Mouse (Mus musculus): ENCODE results near the gene Csf3r. TPM values are rescaled to one million over a fixed set of nuclear protein-coding genes. Genes with fewer than 3 reads are reported as not detected.

Gene Csf3r
- polyA plus RNA-seq, 1 experiment from 2014 or later = 1.4 TPM

DNA sequence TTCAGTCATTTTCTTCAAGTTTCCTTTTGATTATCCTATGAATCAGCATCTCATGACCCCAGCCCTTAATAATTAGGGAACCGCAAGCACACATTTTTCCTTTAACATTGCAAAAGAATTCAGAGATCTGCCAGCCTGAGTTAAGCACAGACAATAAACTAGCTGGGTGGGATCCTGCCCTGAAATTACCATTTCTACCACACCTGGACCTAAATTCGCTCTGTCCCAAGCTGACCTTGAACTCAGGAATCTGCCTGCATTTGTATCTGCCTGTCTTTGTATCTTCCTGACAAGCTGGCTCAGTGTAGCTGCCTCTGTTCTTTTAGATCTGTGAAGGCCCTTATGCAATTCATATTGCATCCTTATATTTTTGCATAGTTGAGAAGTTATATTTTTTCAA lies 26.5 kb upstream of the Csf3r start:
- 74% methylated on average over 2 of the region's 2 CpGs for WGBS
- Histone ChIP-seq H3K27me3 (ENCODE audit: control insufficient read depth, insufficient read depth, low read depth, low read length) (no peaks in the 10 kb centered on the region), H3K4me3 (ENCODE audit: low read length) (no peak overlapping the region), H3K36me3 (ENCODE audit: control insufficient read depth, insufficient read depth, low read length) (no peaks in the 10 kb centered on the region), H3K9me3 (ENCODE audit: control insufficient read depth, low read length) (peaks cover 8% of the 10 kb centered on the region; the same call in 1 of the 2 replicates), H3K4me2 (ENCODE audit: low read depth, low read length) (no peak overlapping the region), H3K9ac (ENCODE audit: low read length) (no peak overlapping the region), H3K4me1 (replicated peaks; ENCODE audit: control insufficient read depth, insufficient read depth, low read length) (no peaks in the 10 kb centered on the region), H3K27ac (ENCODE audit: low read length) (no peak overlapping the region)
- ATAC-seq (ENCODE audit: low read depth) = no peak

DNA sequence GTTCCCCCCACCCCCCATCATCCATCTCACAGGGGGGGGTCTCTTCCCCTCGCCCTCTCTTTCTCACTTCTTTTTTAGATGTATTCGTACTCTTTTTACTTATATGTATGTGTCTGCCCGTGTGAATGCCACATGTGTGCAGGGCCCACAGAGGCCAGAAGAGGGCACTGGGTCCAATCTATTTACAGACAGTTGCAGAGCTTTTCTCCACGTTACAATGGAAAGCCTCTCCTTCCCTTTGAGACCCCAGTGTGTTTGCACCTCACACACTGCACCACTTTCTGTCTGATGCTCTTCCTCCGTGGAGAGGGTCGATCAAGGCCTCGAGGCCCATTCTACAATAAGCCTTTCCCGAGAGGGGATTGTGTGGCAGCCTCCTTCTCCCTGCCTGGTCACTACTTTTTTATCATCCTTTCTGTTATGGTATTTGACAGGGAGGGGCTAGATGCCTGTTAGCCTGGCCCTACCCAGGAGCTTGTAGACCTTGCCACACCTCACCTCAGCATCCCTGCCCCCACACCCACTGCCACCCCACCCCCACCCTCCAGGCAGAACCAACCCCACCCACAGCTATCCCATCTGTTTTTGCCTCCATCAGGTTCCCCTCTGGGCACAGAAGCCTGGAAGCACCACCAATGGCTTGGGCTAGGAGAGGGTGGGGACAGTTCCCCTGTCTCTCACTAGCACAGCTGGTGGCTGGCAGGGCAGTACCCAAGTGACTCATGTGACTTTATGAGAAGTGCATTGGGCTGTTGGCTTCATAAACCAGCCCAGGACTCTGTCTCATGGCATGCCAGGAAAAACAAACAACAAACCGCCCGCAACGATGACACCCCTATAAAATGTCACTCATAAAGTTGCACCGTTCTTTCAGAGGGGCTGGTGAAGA lies 22.8 kb upstream of the Csf3r start:
- ATAC-seq (ENCODE audit: low read depth) = no peak
- Histone ChIP-seq H3K27me3 (ENCODE audit: control insufficient read depth, insufficient read depth, low read depth, low read length) (no peaks in the 10 kb centered on the region), H3K4me1 (replicated peaks; ENCODE audit: control insufficient read depth, insufficient read depth, low read length) (no peaks in the 10 kb centered on the region), H3K4me3 (ENCODE audit: low read length) (no peak overlapping the region), H3K27ac (ENCODE audit: low read length) (no peak overlapping the region), H3K9me3 (ENCODE audit: control insufficient read depth, low read length) (peaks cover 8% of the 10 kb centered on the region; the same call in 1 of the 2 replicates), H3K36me3 (ENCODE audit: control insufficient read depth, insufficient read depth, low read length) (no peaks in the 10 kb centered on the region), H3K9ac (ENCODE audit: low read length) (no peak overlapping the region), H3K4me2 (ENCODE audit: low read depth, low read length) (no peak overlapping the region)
- WGBS = 82% methylated on average over 12 of the region's 12 CpGs

DNA sequence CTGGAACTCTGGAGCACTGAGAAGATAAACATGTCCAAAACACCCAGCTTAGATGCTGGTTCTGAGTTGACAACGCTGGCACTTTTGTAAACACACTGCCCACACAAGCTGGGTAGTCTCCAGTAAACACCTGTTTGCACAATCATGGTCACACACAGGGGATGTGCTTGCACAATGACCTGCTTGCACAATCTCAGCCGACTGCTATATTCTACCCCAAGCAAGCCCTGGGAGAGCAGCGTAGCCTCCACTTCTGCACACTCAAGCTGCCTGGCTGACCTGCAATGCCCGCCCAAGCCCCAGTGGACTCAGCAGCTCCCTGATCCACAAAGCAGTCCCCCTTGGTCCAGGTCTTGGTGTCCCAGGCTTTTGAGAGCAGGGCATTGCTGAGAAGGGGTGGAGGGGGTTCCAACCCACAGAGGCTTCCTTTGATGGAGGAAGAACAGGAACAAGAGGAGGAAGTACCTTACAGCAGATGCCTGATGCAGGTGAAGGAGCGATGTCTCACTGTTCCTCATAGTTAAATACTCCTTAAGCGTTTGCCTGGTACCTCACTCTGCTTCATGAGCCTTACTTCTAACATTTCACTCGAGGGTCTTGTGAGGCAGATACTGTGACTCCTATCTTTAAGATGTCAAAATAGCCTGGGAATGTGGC lies 6.5 kb upstream of the Csf3r start:
- H3K4me3 ChIP-seq (ENCODE audit: low read length) = no peak overlapping the region
- no peaks in the 10 kb centered on the region for H3K9me3 ChIP-seq (ENCODE audit: control insufficient read depth, low read length)
- no peaks in the 10 kb centered on the region for H3K4me1 ChIP-seq (replicated peaks; ENCODE audit: control insufficient read depth, insufficient read depth, low read length)
- no peaks in the 10 kb centered on the region for H3K27me3 ChIP-seq (ENCODE audit: control insufficient read depth, insufficient read depth, low read depth, low read length)
- ATAC-seq (ENCODE audit: low read depth) = no peak
- H3K9ac ChIP-seq (ENCODE audit: low read length) = no peak overlapping the region
- H3K4me2 ChIP-seq (ENCODE audit: low read depth, low read length) = no peak overlapping the region
- 71% methylated on average over 7 of the region's 7 CpGs for WGBS
- no peak overlapping the region for H3K27ac ChIP-seq (ENCODE audit: low read length)
- H3K36me3 ChIP-seq (ENCODE audit: control insufficient read depth, insufficient read depth, low read length) = no peaks in the 10 kb centered on the region

DNA sequence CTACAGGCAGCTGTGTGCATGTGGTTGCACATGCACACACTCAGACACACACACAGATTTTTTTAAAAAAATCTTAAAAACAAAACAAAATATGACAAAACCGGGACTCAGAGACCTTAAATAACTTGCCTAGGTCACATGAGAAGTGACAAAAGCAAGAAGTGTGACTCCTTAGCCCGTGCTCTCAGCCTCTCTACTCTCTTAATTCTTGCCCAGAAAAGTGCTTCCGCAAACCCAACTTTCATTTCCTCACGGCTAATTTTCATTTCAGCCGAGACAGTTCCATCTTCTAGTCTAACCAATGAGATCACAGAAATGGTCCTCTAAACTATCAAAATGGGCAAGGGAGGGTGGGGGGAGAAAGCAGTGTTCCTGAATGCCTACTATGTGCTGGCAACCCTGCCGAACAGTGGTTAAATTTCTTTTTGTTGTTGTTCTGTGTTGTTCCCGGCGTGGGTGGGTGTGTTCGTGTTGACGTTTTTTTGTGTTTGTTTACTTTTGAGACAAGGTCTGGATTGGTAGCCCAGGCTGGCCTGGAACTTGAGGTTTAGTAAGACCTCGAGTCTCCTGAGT lies 5.3 kb upstream of the Csf3r start:
- 63% methylated on average over 11 of the region's 11 CpGs for WGBS

DNA sequence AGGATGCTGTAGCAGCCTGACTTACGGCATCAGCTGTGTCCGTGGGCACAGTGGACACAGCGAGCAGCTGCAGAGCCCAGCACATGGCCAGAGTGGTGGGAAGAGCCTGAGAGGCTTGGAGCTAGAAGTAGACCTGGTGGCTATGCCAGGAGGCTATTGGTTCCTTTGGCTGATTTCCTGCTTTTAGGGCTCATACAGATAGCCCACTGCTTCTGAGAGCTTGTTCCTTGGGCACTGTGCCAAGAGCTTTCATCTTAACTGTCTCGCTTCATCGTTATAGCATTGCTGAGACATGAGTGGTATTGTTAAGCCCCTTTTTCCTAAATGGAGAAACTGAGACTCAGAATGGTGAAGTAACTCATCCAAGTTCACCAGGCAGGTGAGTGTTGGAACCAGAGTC lies 1.5 kb downstream of the Csf3r start:
- no peak overlapping the region for H3K9ac ChIP-seq (ENCODE audit: low read length)
- 59% methylated on average over 5 of the region's 5 CpGs for WGBS
- H3K4me1 ChIP-seq (replicated peaks; ENCODE audit: control insufficient read depth, insufficient read depth, low read length) = no peaks in the 10 kb centered on the region
- no peak overlapping the region for H3K4me2 ChIP-seq (ENCODE audit: low read depth, low read length)
- no peak overlapping the region for H3K27ac ChIP-seq (ENCODE audit: low read length)
- no peak overlapping the region for H3K4me3 ChIP-seq (ENCODE audit: low read length)
- no peaks in the 10 kb centered on the region for H3K9me3 ChIP-seq (ENCODE audit: control insufficient read depth, low read length)
- no peaks in the 10 kb centered on the region for H3K36me3 ChIP-seq (ENCODE audit: control insufficient read depth, insufficient read depth, low read length)
- no peak for ATAC-seq (ENCODE audit: low read depth)
- H3K27me3 ChIP-seq (ENCODE audit: control insufficient read depth, insufficient read depth, low read depth, low read length) = no peaks in the 10 kb centered on the region

More for the DNA sequence above, 5.3 kb upstream of the Csf3r start:
- no peak overlapping the region for H3K4me3 ChIP-seq (ENCODE audit: low read length)
- no peaks in the 10 kb centered on the region for H3K9me3 ChIP-seq (ENCODE audit: control insufficient read depth, low read length)
- H3K4me2 ChIP-seq (ENCODE audit: low read depth, low read length) = no peak overlapping the region
- H3K27me3 ChIP-seq (ENCODE audit: control insufficient read depth, insufficient read depth, low read depth, low read length) = no peaks in the 10 kb centered on the region
- no peaks in the 10 kb centered on the region for H3K36me3 ChIP-seq (ENCODE audit: control insufficient read depth, insufficient read depth, low read length)
- no peak for ATAC-seq (ENCODE audit: low read depth)
- no peaks in the 10 kb centered on the region for H3K4me1 ChIP-seq (replicated peaks; ENCODE audit: control insufficient read depth, insufficient read depth, low read length)
- H3K27ac ChIP-seq (ENCODE audit: low read length) = no peak overlapping the region
- H3K9ac ChIP-seq (ENCODE audit: low read length) = no peak overlapping the region

DNA sequence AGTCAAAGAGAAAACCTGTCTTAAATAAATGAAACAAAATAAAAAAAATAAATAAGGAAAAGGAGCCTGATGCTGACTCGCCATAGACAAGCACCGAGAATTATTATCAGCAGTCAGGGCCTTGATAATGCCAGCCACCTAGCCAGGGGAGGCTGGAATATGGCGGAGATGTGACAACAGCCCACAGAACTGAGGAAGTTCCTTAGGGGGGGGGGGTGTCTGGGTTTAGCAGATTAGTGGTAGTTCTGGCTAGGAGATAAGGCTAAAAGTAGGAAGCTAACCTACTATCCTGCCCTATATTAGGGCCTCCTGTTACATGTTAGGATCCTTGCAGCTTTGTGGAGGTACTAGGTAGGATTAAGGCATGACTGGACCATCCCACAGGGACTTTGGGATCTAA lies 3.6 kb downstream of the Csf3r start:
- Histone ChIP-seq H3K27me3 (ENCODE audit: control insufficient read depth, insufficient read depth, low read depth, low read length) (no peaks in the 10 kb centered on the region), H3K4me2 (ENCODE audit: low read depth, low read length) (no peak overlapping the region), H3K9ac (ENCODE audit: low read length) (no peak overlapping the region), H3K4me3 (ENCODE audit: low read length) (no peak overlapping the region), H3K27ac (ENCODE audit: low read length) (no peak overlapping the region), H3K4me1 (replicated peaks; ENCODE audit: control insufficient read depth, insufficient read depth, low read length) (no peaks in the 10 kb centered on the region), H3K36me3 (ENCODE audit: control insufficient read depth, insufficient read depth, low read length) (no peaks in the 10 kb centered on the region), H3K9me3 (ENCODE audit: control insufficient read depth, low read length) (no peaks in the 10 kb centered on the region)
- no peak for ATAC-seq (ENCODE audit: low read depth)
- WGBS = 78% methylated on average over 3 of the region's 3 CpGs

DNA sequence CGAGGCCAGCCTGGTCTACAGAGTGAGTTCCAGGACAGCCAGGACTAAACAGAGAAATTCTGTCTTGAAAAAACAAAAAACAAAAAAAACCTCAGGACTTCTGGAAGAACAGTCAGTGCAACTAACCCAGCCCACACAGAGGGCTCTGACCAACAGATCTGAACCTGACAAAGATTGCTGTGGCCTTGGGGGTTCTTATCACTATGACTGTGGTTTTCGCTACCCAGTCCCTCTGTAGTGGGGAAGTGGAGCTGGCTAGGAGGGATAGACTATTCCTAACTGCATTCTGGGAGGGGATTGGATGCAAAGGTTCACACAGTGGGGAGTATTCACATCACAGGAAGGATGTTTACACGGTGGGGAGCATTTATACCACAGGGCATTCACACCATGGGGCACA lies 4.7 kb downstream of the Csf3r start:
- H3K27ac ChIP-seq (ENCODE audit: low read length) = no peak overlapping the region
- no peak for ATAC-seq (ENCODE audit: low read depth)
- H3K4me3 ChIP-seq (ENCODE audit: low read length) = no peak overlapping the region
- 59% methylated on average over 3 of the region's 3 CpGs for WGBS
- no peaks in the 10 kb centered on the region for H3K9me3 ChIP-seq (ENCODE audit: control insufficient read depth, low read length)
- H3K36me3 ChIP-seq (ENCODE audit: control insufficient read depth, insufficient read depth, low read length) = no peaks in the 10 kb centered on the region
- no peak overlapping the region for H3K9ac ChIP-seq (ENCODE audit: low read length)
- H3K4me2 ChIP-seq (ENCODE audit: low read depth, low read length) = no peak overlapping the region
- no peaks in the 10 kb centered on the region for H3K4me1 ChIP-seq (replicated peaks; ENCODE audit: control insufficient read depth, insufficient read depth, low read length)
- H3K27me3 ChIP-seq (ENCODE audit: control insufficient read depth, insufficient read depth, low read depth, low read length) = no peaks in the 10 kb centered on the region

DNA sequence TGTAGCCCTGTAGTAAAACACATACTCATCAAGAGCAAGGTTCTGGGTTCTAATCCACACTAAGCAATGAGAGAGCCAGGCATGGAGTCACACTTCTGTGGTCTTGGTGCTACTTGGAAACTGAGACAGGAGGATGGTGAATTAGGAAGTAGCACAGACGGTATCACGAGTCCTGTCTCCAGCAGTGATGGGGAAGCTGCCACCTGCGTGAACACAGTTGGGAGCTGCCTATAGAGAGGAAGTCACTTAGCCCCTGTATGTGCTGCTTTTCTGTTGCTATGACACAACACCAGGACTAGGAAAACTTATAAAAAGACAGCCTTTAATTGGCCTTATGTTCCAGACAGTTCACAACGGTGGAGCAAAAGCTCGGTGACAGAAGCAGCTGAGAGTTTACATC lies 6.4 kb downstream of the Csf3r start:
- H3K9ac ChIP-seq (ENCODE audit: low read length) = no peak overlapping the region
- H3K9me3 ChIP-seq (ENCODE audit: control insufficient read depth, low read length) = no peaks in the 10 kb centered on the region
- ATAC-seq (ENCODE audit: low read depth) = no peak
- H3K4me1 ChIP-seq (replicated peaks; ENCODE audit: control insufficient read depth, insufficient read depth, low read length) = no peaks in the 10 kb centered on the region
- 71% methylated on average over 5 of the region's 5 CpGs for WGBS
- H3K36me3 ChIP-seq (ENCODE audit: control insufficient read depth, insufficient read depth, low read length) = no peaks in the 10 kb centered on the region
- no peak overlapping the region for H3K4me2 ChIP-seq (ENCODE audit: low read depth, low read length)
- H3K27me3 ChIP-seq (ENCODE audit: control insufficient read depth, insufficient read depth, low read depth, low read length) = no peaks in the 10 kb centered on the region
- no peak overlapping the region for H3K27ac ChIP-seq (ENCODE audit: low read length)
- no peak overlapping the region for H3K4me3 ChIP-seq (ENCODE audit: low read length)

DNA sequence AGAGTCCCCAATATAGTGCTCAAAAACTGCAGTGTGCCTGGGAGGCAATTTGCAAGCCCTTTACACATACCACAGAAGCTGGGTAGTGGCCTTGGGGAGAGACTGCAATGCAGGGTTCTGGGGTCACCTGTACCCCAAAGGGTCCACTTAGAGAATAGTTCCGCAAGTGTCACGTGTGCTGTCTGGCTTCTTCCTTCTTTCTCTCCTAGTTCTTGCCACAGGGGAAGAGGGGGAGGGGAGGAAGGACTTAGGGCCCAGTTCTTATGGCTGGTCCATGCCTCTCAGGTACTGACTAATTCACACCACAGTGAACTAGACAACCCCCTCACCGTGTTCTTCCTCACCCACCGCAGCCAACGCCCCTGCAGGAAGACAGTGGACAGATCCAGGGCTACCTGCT lies 11.1 kb downstream of the Csf3r start:
- Histone ChIP-seq H3K27ac (ENCODE audit: low read length) (no peak overlapping the region), H3K4me1 (replicated peaks; ENCODE audit: control insufficient read depth, insufficient read depth, low read length) (no peaks in the 10 kb centered on the region), H3K9ac (ENCODE audit: low read length) (no peak overlapping the region), H3K9me3 (ENCODE audit: control insufficient read depth, low read length) (no peaks in the 10 kb centered on the region), H3K4me2 (ENCODE audit: low read depth, low read length) (no peak overlapping the region), H3K27me3 (ENCODE audit: control insufficient read depth, insufficient read depth, low read depth, low read length) (no peaks in the 10 kb centered on the region), H3K4me3 (ENCODE audit: low read length) (no peak overlapping the region), H3K36me3 (ENCODE audit: control insufficient read depth, insufficient read depth, low read length) (no peaks in the 10 kb centered on the region)
- WGBS = 76% methylated on average over 5 of the region's 5 CpGs
- no peak for ATAC-seq (ENCODE audit: low read depth)

All from lung, embryonic 16.5 days (tissue).